Mouse (Mus musculus): Measurements from ENCODE around the gene Actl6b. TPM values are rescaled to one million over a fixed set of nuclear protein-coding genes. Genes with fewer than 3 reads are reported as not detected.

Actl6b gene
- polyA plus RNA-seq, 1 experiment, result 0.25 TPM

GRCm38 (mm10) chr5:137574470-137574901, 21.2 kb downstream of the Actl6b start:
- H3K27ac ChIP-seq (ENCODE audit: control insufficient read depth, insufficient read depth, low read depth, low read length), result no peak overlapping the region
- peaks cover 31% of the 10 kb centered on the region for H3K4me1 ChIP-seq (ENCODE audit: control insufficient read depth, insufficient read depth, low read length)
- TF ChIP-seq CTCF (IDR thresholded peaks at IDR 0.05; ENCODE audit: control insufficient read depth, insufficient read depth, insufficient replicate concordance, low read depth, low read length) (peak; percentile 29; the same call in 1 of the 2 replicates), POLR2A (IDR thresholded peaks at IDR 0.05; ENCODE audit: control insufficient read depth, low read depth, low read length) (no peak)
- H3K36me3 ChIP-seq (ENCODE audit: control insufficient read depth, insufficient read depth, low read length), result no peaks in the 10 kb centered on the region
- H3K27me3 ChIP-seq (ENCODE audit: control insufficient read depth, insufficient read depth, low read length), result no peaks in the 10 kb centered on the region
- H3K4me3 ChIP-seq (ENCODE audit: control insufficient read depth, low read depth, low read length), result peak overlapping the region; percentile 63

DNA sequence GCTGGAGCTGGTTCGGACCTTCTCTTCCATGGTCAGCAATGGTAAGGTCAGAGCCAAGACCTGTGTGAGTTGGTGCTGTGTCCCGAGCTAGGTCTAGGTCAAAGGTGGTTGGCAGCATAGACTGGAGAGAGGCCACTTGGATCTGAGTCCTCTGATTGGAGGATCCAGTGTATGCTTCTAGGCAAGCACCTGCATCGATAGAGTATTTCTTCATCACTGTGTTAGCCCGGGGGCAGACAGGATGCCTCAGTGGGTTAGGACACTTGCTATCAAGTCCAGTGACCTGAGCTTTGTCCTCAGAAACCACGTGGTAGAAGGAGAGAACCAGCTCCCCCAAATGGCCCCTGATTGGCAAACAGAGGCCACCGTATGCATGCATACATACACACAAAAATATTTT, 26.9 kb downstream of the Actl6b start:
- no peaks in the 10 kb centered on the region for H3K27me3 ChIP-seq (ENCODE audit: control insufficient read depth, insufficient read depth, low read length)
- H3K27ac ChIP-seq (ENCODE audit: control insufficient read depth, insufficient read depth, low read depth, low read length), result no peak overlapping the region
- H3K36me3 ChIP-seq (ENCODE audit: control insufficient read depth, insufficient read depth, low read length), result no peaks in the 10 kb centered on the region
- no peak overlapping the region for H3K4me3 ChIP-seq (ENCODE audit: control insufficient read depth, low read depth, low read length)
- TF ChIP-seq POLR2A (IDR thresholded peaks at IDR 0.05; ENCODE audit: control insufficient read depth, low read depth, low read length) (no peak), CTCF (IDR thresholded peaks at IDR 0.05; ENCODE audit: control insufficient read depth, insufficient read depth, insufficient replicate concordance, low read depth, low read length) (no peak)
- H3K4me1 ChIP-seq (ENCODE audit: control insufficient read depth, insufficient read depth, low read length), result peaks cover 14% of the 10 kb centered on the region

GRCm38 (mm10) chr5:137582702-137583101, 29.4 kb downstream of the Actl6b start:
- TF ChIP-seq POLR2A (IDR thresholded peaks at IDR 0.05; ENCODE audit: control insufficient read depth, low read depth, low read length) (no peak), CTCF (IDR thresholded peaks at IDR 0.05; ENCODE audit: control insufficient read depth, insufficient read depth, insufficient replicate concordance, low read depth, low read length) (no peak)
- Histone ChIP-seq H3K4me1 (ENCODE audit: control insufficient read depth, insufficient read depth, low read length) (peaks cover 16% of the 10 kb centered on the region), H3K4me3 (ENCODE audit: control insufficient read depth, low read depth, low read length) (no peak overlapping the region), H3K36me3 (ENCODE audit: control insufficient read depth, insufficient read depth, low read length) (no peaks in the 10 kb centered on the region), H3K27me3 (ENCODE audit: control insufficient read depth, insufficient read depth, low read length) (no peaks in the 10 kb centered on the region), H3K27ac (ENCODE audit: control insufficient read depth, insufficient read depth, low read depth, low read length) (no peak overlapping the region)

DNA sequence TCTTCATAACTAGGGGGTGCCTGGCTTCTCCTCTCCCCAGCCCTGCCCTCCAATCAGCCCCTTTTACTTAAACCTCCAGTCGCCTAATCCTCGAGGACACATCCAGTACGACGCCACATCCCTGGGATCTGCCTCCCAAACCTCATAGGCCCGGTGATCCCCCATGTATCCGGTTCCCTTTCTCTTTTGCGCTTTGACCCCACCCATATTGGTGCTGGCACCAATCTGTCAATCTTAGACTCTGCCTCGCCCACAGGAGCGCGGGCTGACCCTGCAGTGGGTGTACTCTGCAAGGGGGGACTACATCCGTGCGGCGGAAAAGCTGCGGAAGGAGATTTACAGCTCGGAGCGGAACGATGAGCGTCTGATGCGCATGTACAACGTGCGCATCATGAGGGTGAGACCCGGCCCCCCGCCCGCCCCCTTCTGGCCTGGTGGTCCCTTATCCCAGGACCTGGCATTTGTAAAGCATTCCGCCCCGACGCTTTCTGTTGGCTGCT, 30.4 kb downstream of the Actl6b start:
- TF ChIP-seq CTCF (IDR thresholded peaks at IDR 0.05; ENCODE audit: control insufficient read depth, insufficient read depth, insufficient replicate concordance, low read depth, low read length) (no peak), POLR2A (IDR thresholded peaks at IDR 0.05; ENCODE audit: control insufficient read depth, low read depth, low read length) (no peak)
- no peak overlapping the region for H3K27ac ChIP-seq (ENCODE audit: control insufficient read depth, insufficient read depth, low read depth, low read length)

DNA sequence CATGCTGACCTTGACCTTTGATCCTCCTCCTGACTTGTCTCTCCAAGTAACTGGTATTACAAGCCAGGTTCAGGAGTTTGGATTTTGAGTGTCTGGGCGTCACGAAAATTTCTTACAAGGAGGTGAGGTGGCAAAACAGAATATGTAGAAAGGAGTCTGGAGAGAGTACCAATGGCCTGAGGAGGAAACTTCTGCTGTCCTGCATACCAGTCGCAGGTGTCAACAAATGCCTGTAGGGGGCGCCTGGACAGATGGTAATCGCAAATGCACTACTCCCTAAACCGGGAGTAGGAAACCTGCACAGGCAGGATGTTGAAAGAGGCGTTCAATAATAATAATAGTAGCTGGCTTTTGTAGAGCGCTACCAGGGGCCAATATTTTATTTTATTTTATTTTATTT, 31.7 kb downstream of the Actl6b start:
- Histone ChIP-seq H3K36me3 (ENCODE audit: control insufficient read depth, insufficient read depth, low read length) (no peaks in the 10 kb centered on the region), H3K27ac (ENCODE audit: control insufficient read depth, insufficient read depth, low read depth, low read length) (no peak overlapping the region), H3K4me3 (ENCODE audit: control insufficient read depth, low read depth, low read length) (no peak overlapping the region), H3K4me1 (ENCODE audit: control insufficient read depth, insufficient read depth, low read length) (peaks cover 16% of the 10 kb centered on the region), H3K27me3 (ENCODE audit: control insufficient read depth, insufficient read depth, low read length) (no peaks in the 10 kb centered on the region)
- TF ChIP-seq CTCF (IDR thresholded peaks at IDR 0.05; ENCODE audit: control insufficient read depth, insufficient read depth, insufficient replicate concordance, low read depth, low read length) (peak; percentile 44; the same call in 1 of the 2 replicates), POLR2A (IDR thresholded peaks at IDR 0.05; ENCODE audit: control insufficient read depth, low read depth, low read length) (no peak)

More for the DNA sequence above, 30.4 kb downstream of the Actl6b start:
- H3K4me3 ChIP-seq (ENCODE audit: control insufficient read depth, low read depth, low read length), result peak overlapping the region; percentile 53
- H3K27me3 ChIP-seq (ENCODE audit: control insufficient read depth, insufficient read depth, low read length), result no peaks in the 10 kb centered on the region
- no peaks in the 10 kb centered on the region for H3K36me3 ChIP-seq (ENCODE audit: control insufficient read depth, insufficient read depth, low read length)
- peaks cover 16% of the 10 kb centered on the region for H3K4me1 ChIP-seq (ENCODE audit: control insufficient read depth, insufficient read depth, low read length)

- H3K27ac ChIP-seq (ENCODE audit: control insufficient read depth, insufficient read depth, low read depth, low read length), result no peak overlapping the region
- no peak overlapping the region for H3K4me3 ChIP-seq (ENCODE audit: control insufficient read depth, low read depth, low read length)
- TF ChIP-seq CTCF (IDR thresholded peaks at IDR 0.05; ENCODE audit: control insufficient read depth, insufficient read depth, insufficient replicate concordance, low read depth, low read length), result no peak
- H3K4me1 ChIP-seq (ENCODE audit: control insufficient read depth, insufficient read depth, low read length), result peaks cover 2% of the 10 kb centered on the region
- H3K27me3 ChIP-seq (ENCODE audit: control insufficient read depth, insufficient read depth, low read length), result no peaks in the 10 kb centered on the region
- no peaks in the 10 kb centered on the region for H3K36me3 ChIP-seq (ENCODE audit: control insufficient read depth, insufficient read depth, low read length)
Observed at GRCm38 (mm10) chr5:137590507-137590906, 37.2 kb downstream of the Actl6b start.

DNA sequence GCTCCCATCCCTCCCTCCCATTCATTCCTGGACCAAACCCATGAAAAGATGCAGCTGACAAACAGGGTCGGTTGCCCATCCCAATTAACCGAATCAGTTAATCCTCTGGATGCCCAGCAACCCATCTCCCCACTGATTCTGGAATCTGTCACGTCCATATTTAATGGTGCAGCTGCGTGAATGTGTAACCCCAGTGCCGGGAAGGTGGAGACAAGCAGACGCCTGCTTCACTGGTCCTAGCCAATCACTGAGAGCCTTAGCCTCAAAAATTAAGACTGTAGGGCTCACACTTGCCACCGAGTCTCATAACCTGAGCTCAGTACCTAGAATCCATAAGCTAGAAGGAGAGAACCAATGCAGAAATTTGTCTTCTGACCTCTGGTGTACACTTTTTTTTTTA, 42.6 kb downstream of the Actl6b start:
- peaks cover 15% of the 10 kb centered on the region for H3K4me1 ChIP-seq (ENCODE audit: control insufficient read depth, insufficient read depth, low read length)
- TF ChIP-seq POLR2A (IDR thresholded peaks at IDR 0.05; ENCODE audit: control insufficient read depth, low read depth, low read length) (no peak), CTCF (IDR thresholded peaks at IDR 0.05; ENCODE audit: control insufficient read depth, insufficient read depth, insufficient replicate concordance, low read depth, low read length) (no peak)
- no peaks in the 10 kb centered on the region for H3K36me3 ChIP-seq (ENCODE audit: control insufficient read depth, insufficient read depth, low read length)
- no peaks in the 10 kb centered on the region for H3K27me3 ChIP-seq (ENCODE audit: control insufficient read depth, insufficient read depth, low read length)
- no peak overlapping the region for H3K4me3 ChIP-seq (ENCODE audit: control insufficient read depth, low read depth, low read length)
- no peak overlapping the region for H3K27ac ChIP-seq (ENCODE audit: control insufficient read depth, insufficient read depth, low read depth, low read length)

All from testis, adult 2 months (tissue).